Mouse (Mus musculus): ENCODE measurements around the gene Prkab2. TPM values are rescaled to one million over a fixed set of nuclear protein-coding genes. Genes with fewer than 3 reads are reported as not detected.

The Prkab2 gene
- 9.7 and 11.6 TPM in 2 replicates for polyA plus RNA-seq (2012; rRNA removed)

DNA sequence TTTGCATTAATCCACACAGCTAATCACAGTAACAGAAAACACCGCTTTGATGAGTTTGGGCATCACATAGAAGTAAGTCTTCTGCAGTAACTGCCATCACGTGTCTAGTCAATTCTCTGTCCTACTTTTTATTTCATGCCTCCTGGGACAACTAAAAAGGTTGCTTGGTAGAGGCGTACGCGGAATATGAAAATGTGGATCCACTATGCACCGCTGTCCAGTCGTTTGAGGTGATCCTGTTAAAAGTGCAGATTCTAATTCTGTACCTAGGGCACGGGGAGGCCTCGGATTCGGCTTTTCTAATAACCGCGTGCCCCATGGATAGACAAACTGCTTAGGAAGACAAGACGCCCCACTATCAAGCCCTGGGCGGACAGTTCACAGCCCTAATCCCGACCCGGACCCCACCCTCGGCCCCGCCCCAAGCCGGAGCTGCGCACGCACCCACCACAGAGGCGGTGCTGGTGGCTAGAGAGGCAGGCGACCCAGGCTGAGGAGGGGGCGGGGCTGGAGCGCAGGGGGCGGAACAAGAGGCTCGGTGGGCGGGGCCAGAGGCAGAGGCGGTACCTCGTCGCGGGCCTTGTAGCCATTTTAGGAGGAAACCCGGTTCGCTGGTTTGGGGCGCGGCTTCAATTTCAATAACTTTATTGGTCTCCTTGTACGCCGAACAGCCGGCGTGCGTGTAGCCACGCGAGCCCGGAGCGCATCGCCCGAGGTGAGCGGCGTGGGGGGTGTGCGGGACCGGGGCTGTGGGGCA lies at the start of gene Prkab2:
Gene Prkab2 (plus strand): TSS at position 539 of the 757 bp plus-strand sequence.
- peak; percentile 49 for DNase-seq (ENCODE audit: low read depth)

DNA sequence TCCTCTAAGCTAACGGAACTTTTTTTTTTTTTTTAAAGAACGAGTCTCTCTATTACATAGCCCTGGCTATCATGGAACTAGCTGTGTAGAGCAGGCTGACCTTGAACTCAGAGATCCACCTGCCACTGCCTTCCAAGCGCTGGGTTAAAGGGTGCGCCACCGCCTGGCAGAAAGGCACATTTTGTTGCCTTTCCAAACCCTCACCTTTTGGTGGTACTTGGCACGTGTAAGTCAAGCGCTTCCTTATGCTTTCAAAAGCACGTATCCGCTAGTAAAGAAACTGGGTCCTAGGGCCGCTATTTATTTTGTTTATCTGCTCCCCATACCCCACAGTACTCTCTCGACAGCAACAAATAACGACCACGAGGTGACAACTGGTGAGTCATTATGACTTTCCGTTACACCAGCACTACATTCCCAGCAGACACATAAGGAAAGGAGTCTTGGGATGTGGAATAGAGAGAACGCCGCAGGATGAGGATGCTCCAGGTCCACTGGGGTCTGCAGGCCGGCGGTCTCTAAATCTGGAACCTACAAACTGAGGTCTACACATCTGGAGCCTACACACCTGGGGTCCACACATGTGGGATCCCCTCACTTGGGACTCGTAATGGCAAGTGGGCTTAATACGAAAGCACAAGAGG lies 48.7 kb upstream of the Prkab2 start:
- no peak for DNase-seq (ENCODE audit: low read depth)

GRCm38 (mm10) chr3:97609845-97610410 lies 48.1 kb upstream of the Prkab2 start, which contains the start of gene Chd1l:
Gene Chd1l, minus strand, starts transcription at chr3:97610203.
- DNase-seq (ENCODE audit: low read depth) = no peak

GRCm38 (mm10) chr3:97611021-97611420 lies 47.0 kb upstream of the Prkab2 start:
- DNase-seq (ENCODE audit: low read depth) = no peak

- no peak for DNase-seq (ENCODE audit: low read depth)
Observed at GRCm38 (mm10) chr3:97615154-97615553, 42.8 kb upstream of the Prkab2 start.

DNA sequence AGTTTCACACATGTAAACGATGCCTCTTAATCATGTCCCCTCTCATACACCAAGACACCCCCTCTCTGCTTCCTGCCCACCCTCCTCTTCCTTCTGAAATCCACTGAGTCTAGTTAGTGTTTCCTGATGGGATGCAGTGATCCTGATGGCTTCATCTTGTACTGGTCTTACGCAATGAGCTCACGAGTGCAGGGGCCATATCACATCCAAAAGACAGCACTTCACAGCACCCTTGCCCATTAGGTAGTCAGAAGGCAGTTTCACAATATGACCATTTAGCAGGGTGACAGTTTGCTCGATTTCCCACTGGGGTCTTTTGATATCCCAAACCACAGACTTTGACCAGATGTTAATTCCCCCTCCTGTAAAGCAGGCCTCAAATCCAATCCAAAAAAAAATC lies 42.1 kb upstream of the Prkab2 start:
- no peak for DNase-seq (ENCODE audit: low read depth)

DNA sequence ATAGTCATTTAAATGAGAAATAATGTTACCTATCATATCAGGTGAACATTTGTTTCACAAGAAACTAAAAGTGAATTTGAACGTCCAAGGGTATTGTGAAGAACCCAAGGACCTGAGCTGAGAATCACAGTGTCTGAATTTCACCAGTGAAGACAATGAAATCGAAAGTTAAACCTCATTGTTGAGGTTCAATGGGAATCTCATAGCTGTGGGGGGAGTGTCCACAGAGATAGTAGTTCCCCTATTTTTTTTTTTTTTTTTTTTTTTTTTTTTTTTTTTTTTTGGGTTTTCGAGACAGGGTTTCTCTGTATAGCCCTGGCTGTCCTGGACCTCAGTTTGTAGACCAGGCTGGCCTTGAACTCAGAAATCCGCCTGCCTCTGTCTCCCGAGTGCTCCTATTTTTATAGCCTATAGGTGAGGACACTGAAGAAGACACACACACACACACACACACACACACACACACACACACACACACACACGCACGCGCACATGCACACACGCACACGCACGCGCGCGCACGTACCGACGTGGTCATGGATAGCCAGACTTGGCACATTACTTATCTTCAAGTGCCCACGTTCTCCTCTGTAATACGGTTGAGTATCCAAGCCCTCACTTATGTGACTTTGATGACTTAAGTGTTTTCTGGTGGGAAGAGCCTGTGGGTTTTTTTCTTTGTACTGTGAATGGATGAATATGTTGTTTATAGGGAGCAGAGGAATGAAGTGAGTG lies 40.7 kb upstream of the Prkab2 start:
- DNase-seq (ENCODE audit: low read depth) = no peak

- no peak for DNase-seq (ENCODE audit: low read depth)
Observed at GRCm38 (mm10) chr3:97617899-97618298, 40.1 kb upstream of the Prkab2 start.

GRCm38 (mm10) chr3:97620657-97621056 lies 37.3 kb upstream of the Prkab2 start:
- DNase-seq (ENCODE audit: low read depth) = no peak

DNA sequence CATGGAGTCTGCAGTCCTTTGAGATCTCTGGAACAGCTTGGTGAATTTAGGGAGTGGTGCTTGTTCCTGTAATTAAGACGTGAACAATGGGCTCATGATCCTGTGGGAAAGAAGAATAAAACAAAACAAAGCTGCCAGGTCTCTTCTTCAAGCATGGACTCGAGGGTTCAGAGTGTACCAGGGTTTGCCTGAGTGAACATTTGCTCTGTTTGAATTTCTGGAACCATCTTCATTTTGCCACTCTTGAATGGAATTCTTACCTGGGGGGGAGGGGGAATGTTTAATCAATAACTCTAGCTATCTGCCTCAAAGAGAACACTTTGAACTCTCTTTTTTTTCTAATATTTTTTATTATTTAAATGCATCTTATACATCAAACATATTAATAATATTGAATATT lies 33.4 kb upstream of the Prkab2 start:
- DNase-seq (ENCODE audit: low read depth) = no peak

DNA sequence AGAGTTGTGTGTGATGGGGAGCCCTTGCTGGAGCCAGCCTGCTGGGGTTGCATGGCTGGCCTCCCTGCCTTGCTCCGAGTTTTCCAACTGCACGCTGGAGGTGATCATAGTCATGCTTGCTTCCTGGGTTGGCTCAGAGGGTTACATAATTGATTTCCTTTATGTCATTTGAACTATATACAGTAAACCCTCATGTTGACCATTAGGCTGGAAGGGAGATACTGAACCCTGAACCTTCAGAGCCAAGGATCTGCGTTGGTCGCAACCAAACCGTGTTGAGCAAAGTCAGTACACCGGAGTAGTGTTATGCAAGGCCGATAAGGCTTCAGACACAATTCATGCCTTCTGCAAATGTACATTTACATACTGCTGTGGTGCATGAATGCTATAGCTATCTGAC lies 30.1 kb upstream of the Prkab2 start:
- DNase-seq (ENCODE audit: low read depth) = no peak

DNA sequence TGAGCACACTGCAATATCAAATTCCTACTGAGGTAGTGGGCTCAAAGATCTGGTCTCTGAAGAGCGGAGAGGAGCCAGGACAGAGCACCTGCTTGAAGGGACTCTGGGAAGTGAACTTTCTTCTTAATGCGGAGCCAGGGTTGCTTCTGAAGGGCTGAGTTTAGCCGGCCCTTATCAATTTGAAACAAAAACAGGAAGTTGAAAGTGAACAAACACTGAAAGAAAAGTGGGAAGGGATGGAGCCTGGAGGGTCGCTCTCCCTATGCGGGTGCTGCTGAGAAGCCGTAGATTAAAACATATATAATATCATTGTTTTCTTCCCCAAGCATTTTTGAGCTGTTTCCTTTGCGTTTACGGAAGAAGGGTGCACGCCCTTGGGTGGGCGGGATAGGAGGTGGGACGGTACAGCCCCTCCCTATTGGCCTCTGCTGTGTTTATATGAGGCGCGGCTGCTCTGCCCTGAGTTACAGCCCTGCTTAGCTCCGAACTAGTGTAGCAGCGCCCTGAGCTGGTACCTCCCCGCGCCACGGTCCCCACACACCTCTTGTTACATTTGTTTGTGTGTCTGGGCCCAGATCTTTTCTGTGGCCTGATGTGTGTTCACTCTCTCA lies 29.5 kb upstream of the Prkab2 start, which contains the start of gene Fmo5:
Gene Fmo5 (plus strand): TSS at position 414 of the 611 bp plus-strand sequence.
- DNase-seq (ENCODE audit: low read depth) = no peak

GRCm38 (mm10) chr3:97629941-97630340 lies 28.1 kb upstream of the Prkab2 start:
- DNase-seq (ENCODE audit: low read depth) = no peak

- no peak for DNase-seq (ENCODE audit: low read depth)
Observed at GRCm38 (mm10) chr3:97630746-97631145, 27.2 kb upstream of the Prkab2 start.

DNA sequence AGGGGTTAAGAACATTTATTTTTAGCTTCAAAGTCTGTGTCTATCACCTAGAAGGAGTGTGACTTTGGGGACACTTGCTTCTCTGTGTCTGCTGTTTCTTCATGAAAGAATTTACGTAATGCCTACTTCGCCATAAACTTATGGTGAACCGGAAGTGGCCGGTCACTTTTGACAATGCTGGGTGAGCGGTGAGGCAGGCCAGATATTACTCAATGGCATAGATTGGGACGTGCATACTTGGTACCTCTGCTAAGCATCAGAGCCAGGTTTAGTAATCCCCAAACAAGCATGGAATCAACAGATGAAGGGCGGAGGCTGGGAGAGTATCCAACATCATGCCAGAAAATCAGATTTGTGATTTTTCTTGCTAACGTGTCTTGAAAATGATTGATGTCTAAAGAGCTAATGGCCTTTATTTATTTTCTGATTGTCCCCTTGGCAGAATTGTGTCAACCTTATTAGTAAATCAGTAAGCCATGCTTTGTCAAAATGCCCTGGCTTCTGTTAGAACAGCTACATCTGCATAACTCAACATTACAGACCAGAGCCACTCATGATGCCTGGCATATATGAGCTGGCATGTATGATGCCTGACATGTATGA lies 26.6 kb upstream of the Prkab2 start:
- no peak for DNase-seq (ENCODE audit: low read depth)

- DNase-seq (ENCODE audit: low read depth) = no peak
Observed at GRCm38 (mm10) chr3:97633456-97633855, 24.5 kb upstream of the Prkab2 start.

DNA sequence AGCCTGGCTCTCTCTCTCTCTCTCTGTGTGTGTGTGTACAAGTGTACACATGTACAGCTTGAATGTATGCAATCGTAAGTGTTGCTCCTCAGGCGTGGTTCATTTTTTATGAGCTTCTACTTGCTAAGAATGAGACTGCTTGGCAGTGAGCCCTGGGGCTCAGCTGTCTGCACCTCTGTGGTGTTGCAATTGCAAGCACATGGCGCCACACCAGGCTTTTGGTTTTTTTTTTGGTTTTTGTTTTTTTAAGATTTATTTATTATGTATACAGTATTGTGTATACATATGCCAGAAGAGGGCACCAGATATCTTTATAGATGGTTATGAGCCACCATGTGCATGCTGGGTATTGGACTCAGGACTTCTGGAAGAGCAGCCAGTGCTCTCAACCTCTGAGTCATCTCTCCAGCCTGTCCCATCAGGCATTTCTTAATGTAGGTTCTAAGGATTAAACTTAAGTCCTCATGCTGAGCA lies 23.7 kb upstream of the Prkab2 start:
- DNase-seq (ENCODE audit: low read depth) = peak; percentile 90

DNA sequence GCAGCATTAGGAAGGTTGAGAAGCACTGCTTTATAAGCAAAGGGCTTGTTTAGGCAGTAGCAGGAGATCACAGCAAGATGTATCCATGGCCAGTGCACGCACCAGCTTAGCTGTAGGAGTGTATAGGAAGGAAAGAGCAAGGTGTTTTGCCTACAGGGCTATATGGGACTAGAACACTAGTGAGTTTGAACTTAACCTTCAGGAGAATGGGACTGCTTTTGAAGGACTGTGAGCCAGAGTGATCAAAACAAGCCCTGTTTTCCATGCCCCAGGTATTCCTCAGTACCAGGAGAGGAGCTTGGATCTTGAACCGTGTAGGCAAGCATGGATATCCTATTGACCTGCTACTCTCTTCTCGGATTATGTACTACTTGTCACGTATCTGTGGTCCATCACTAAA lies 16.6 kb upstream of the Prkab2 start:
- no peak for DNase-seq (ENCODE audit: low read depth)

- DNase-seq (ENCODE audit: low read depth) = no peak
Observed at GRCm38 (mm10) chr3:97642001-97642400, 16.0 kb upstream of the Prkab2 start.

- DNase-seq (ENCODE audit: low read depth) = no peak
Observed at GRCm38 (mm10) chr3:97648518-97648917, 9.5 kb upstream of the Prkab2 start.

DNA sequence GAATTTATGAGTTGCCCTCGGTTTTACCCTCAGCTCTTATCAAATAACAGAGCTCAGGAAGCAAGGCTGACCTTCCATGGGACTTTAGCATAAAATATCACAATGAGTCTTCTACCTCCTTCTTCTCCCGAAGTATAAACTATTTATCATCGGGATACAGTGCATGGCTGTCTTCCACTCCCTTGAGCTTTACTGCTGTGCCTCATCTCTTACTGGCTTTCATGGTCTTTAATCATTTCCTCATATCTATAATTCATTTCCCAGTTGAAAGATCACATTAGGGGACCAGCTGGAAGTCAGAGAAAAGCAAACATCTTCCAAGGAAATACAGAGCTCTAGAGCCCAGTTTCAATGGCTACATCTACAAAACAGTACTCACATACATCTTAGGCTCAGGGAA lies 9.0 kb upstream of the Prkab2 start:
- no peak for DNase-seq (ENCODE audit: low read depth)
